Mouse (Mus musculus) heart, embryonic 14.5 days (tissue): Measurements from ENCODE around the gene Spen. TPM values are rescaled to one million over a fixed set of nuclear protein-coding genes. Genes with fewer than 3 reads are reported as not detected.

Experiments
- ATAC-seq: fragments of 200-750 bp; cut with Nextera tagmentation; 2 replicates; pipeline ENCODE4 v1.8.0; 2017; ENCODE audit warnings: low read depth, moderate TSS enrichment; ENCODE audit not compliant: insufficient number of reproducible peaks, insufficient read depth, low FRiP score
- H3K27ac ChIP-seq, 2 experiments: fragments of 200-500 bp in 1 of 2; fragments of 300-500 bp in 1 of 2; sonication (generic) in 1 of 2; replicated peaks in 1 of 2; 2 replicates each; pipeline ENCODE4 v1.5.1; 2012 to 2014; ENCODE audit warnings: low read depth in 2 of 2, low read length in 2 of 2, control low read depth in 1 of 2, mild to moderate bottlenecking in 1 of 2, mixed read lengths in 1 of 2; ENCODE audit not compliant: control insufficient read depth in 1 of 2, insufficient read depth in 1 of 2
- H3K27me3 ChIP-seq: fragments of 300-500 bp; sonication (generic); 2 replicates; pipeline ENCODE4 v1.6.1; 2014; ENCODE audit warnings: mild to moderate bottlenecking, low read length, control low read depth; ENCODE audit not compliant: control insufficient read depth, insufficient read depth
- H3K36me3 ChIP-seq: fragments of 300-500 bp; sonication (generic); 2 replicates; pipeline ENCODE4 v1.6.1; 2014; ENCODE audit warnings: mild to moderate bottlenecking, control low read depth, low read length, mixed read lengths; ENCODE audit not compliant: control insufficient read depth, insufficient read depth
- H3K4me1 ChIP-seq, 2 experiments: fragments of 200-500 bp in 1 of 2; fragments of 300-500 bp in 1 of 2; sonication (generic) in 1 of 2; 2 replicates each; pipeline ENCODE4 v1.6.1; 2012 to 2014; ENCODE audit warnings: low read length in 2 of 2, control low read depth in 1 of 2, mixed read lengths in 1 of 2; ENCODE audit not compliant: control insufficient read depth in 2 of 2, insufficient read depth in 2 of 2
- H3K4me2 ChIP-seq: fragments of 300-500 bp; sonication (generic); 2 replicates; pipeline ENCODE4 v1.6.1; 2014; ENCODE audit warnings: mild to moderate bottlenecking, low read length
- H3K4me3 ChIP-seq, 2 experiments: fragments of 200-500 bp in 1 of 2; fragments of 300-500 bp in 1 of 2; sonication (generic) in 1 of 2; 2 replicates each; pipeline ENCODE4 v1.5.1; 2012 to 2014; ENCODE audit warnings: low read length in 2 of 2, mild to moderate bottlenecking in 2 of 2, control low read depth in 1 of 2, low read depth in 1 of 2, moderate library complexity in 1 of 2; ENCODE audit not compliant: control insufficient read depth in 1 of 2, insufficient read depth in 1 of 2
- H3K9ac ChIP-seq: fragments of 300-500 bp; sonication (generic); 2 replicates; pipeline ENCODE4 v1.6.1; 2014; ENCODE audit warnings: mild to moderate bottlenecking, low read length
- H3K9me3 ChIP-seq: fragments of 300-500 bp; sonication (generic); 2 replicates; pipeline ENCODE4 v1.6.1; 2016; ENCODE audit warnings: low read length, control low read depth; ENCODE audit not compliant: control insufficient read depth
- WGBS: fragments of 180-500 bp; shearing (Covaris S2); extraction: QIAGEN DNeasy Blood & Tissue Kit; methylation state at CpG from one replicate; pipeline ENCODE4 v1.1.7; 2014; 5-methylcytosine and 5-hydroxymethylcytosine counted together
- polyA plus RNA-seq: library from polyadenylated mRNA; unstranded; fragments of >200 nt; fragmentation: Nextera tagmentation; extraction: Ambion mirVana; gene quantifications from 2 replicates; pipeline ENCODE4 v1.2.1, GENCODE M21; 2014

The Spen gene
- polyA plus RNA-seq, 1 experiment from 2014 or later, result 9.6 TPM

DNA sequence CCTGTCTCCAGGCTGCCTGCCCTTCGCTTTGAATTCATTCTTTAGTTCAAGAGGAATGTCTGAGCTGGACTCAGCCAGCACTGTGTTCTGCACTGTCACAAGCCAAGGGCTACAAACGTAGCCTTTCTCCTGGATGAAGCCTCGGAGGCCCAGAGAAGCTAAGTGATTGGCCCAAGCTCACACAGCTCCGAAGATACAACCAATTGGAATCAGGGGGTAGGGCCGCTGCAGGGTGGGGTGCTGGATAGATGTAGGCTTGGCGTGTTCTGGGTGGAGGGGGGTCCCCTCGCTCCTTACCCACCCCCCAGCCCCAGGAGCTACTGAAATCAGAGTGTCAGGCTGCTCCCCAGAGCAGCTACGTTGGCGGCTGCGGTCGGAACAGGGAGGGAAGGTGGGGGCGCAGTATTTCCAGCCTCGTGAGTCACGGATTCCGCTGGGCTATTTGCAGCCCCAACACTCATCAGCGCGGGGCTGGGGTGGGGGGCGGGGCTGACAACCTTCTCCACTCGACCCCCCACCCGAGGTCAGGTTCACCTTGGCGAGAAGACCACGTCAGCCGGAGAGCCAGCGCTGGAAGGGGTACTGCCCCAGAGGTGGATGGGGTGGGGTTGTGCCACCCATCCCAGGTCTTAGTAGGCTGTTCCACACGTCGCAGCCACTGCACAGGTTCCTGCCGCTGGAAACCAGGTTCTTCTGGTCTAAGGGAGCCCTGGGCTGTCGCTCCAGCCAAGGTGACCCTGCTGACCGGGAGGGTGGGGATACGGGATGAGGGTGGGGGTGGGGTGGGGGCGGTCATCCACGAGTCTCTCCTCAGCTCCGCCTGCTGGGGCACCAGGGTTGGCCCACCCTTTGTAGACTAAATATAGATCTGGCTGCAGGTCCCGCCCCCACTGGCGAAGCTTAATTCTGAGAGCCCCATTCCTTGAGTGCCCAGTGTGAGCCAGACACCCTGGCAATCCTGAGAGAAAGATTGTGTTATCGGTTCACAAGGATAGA lies 112.6 kb downstream of the Spen start:
- H3K4me3 ChIP-seq, result peak overlapping the region; percentile 62 to 66
- peaks cover 28% of the 10 kb centered on the region for H3K36me3 ChIP-seq
- H3K27ac ChIP-seq, result peak overlapping the region; percentile 97 to 99
- H3K4me1 ChIP-seq, result peaks cover 22 to 37% of the 10 kb centered on the region in 2 experiments
- H3K27me3 ChIP-seq, result no peaks in the 10 kb centered on the region
- H3K9me3 ChIP-seq, result no peaks in the 10 kb centered on the region
- WGBS, result 2% methylated on average over 36 of the region's 36 CpGs
- H3K9ac ChIP-seq, result peak overlapping the region; percentile 95
- H3K4me2 ChIP-seq, result peak overlapping the region; percentile 93
- peak; percentile 61 for ATAC-seq

DNA sequence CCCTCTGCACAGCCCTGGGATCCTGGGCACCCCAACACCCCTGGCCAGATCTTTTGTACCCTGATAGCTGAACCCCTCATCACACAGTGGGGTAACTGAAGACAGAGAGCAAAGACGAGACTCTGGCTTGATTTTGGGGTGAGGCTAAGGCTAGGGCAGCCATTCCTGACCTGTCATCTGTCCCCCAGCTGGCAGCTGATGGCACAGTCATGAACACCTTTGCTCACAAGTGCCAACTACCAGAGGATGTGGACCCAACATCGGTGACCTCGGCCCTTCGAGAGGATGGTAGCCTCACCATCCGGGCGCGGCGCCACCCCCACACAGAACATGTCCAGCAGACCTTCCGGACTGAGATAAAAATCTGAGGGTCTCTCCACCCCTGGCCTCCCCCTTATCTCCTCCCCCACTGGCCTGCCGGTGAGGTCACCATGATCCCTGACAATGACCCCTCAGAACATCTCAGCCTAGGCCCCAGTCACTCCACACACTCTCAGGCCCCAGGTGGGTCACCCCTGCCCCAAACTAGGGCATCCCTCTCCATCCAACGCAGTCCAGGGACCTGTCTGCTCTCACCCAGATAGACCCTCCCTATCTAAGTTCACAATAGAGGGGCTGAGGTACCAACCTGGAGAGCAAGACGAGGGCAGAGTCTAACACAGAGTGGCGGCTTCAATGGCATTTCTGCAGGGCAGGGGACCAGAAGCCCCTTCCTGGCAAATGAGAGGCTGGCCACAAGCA lies 114.5 kb downstream of the Spen start:
- peak overlapping the region; percentile 95 for H3K9ac ChIP-seq
- ATAC-seq, result no peak
- H3K27ac ChIP-seq, result peak overlapping the region; percentile 97 to 99
- peaks cover 28% of the 10 kb centered on the region for H3K36me3 ChIP-seq
- 42% methylated on average over 13 of the region's 13 CpGs for WGBS
- no peaks in the 10 kb centered on the region for H3K27me3 ChIP-seq
- peak overlapping the region; percentile 93 for H3K4me2 ChIP-seq
- H3K9me3 ChIP-seq, result no peaks in the 10 kb centered on the region
- H3K4me3 ChIP-seq, result peak overlapping the region; percentile 62 to 66
- H3K4me1 ChIP-seq, result peaks cover 37 to 52% of the 10 kb centered on the region in 2 experiments

DNA sequence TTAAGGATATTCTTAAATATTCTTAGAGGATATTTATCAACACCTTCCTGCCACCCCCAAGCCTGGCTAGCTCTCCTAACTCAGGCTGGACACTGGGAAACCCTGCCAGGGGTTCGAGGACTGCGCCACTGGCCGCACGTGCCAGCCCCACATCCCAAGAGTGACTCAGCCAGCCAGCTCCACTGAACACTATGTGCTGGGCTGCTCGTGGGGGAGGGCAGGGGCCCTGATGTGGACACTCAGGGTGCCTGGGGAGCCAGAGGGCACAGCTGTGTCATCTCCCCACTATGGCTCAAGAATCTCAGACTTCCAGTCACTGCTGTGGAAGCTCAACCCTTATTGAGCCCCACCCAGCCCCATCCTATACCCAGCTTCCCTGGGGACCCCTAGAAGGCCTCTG lies 115.1 kb downstream of the Spen start:
- Histone ChIP-seq H3K4me3 (peak overlapping the region; percentile 62 to 66), H3K4me1 (peaks cover 37 to 52% of the 10 kb centered on the region in 2 experiments), H3K36me3 (peaks cover 28% of the 10 kb centered on the region), H3K27me3 (no peaks in the 10 kb centered on the region), H3K27ac (peak overlapping the region; percentile 97 to 99), H3K4me2 (peak overlapping the region; percentile 93), H3K9me3 (no peaks in the 10 kb centered on the region), H3K9ac (peak overlapping the region; percentile 95)
- ATAC-seq, result no peak
- 36% methylated on average over 5 of the region's 5 CpGs for WGBS

DNA sequence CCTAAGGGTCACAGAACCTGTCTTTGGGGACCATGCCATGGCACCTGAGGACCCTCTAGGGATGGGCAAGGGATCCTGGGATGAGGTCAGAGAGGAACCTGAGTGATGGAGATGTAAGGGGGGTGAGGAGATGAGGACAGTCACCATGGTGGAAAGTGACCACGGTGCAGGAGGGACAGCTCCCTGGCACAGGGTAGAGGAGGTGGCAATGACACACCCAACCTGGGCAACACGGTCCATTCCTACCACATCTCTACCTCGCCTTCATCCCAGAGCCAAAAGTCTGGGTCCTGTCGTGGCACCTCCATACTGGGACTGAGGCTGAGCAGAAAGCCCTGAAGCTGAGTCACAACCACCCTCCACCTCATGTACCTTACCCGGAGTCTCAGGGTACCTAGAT lies 115.6 kb downstream of the Spen start:
- no peak for ATAC-seq
- H3K9me3 ChIP-seq, result no peaks in the 10 kb centered on the region
- H3K36me3 ChIP-seq, result peaks cover 28% of the 10 kb centered on the region
- peaks cover 37 to 52% of the 10 kb centered on the region in 2 experiments for H3K4me1 ChIP-seq
- H3K4me2 ChIP-seq, result peak overlapping the region; percentile 93
- peak overlapping the region; percentile 62 to 66 for H3K4me3 ChIP-seq
- H3K27me3 ChIP-seq, result no peaks in the 10 kb centered on the region
- H3K9ac ChIP-seq, result peak overlapping the region; percentile 95
- H3K27ac ChIP-seq, result peak overlapping the region; percentile 97 to 99
- WGBS, result 42% methylated on average over 5 of the region's 5 CpGs

DNA sequence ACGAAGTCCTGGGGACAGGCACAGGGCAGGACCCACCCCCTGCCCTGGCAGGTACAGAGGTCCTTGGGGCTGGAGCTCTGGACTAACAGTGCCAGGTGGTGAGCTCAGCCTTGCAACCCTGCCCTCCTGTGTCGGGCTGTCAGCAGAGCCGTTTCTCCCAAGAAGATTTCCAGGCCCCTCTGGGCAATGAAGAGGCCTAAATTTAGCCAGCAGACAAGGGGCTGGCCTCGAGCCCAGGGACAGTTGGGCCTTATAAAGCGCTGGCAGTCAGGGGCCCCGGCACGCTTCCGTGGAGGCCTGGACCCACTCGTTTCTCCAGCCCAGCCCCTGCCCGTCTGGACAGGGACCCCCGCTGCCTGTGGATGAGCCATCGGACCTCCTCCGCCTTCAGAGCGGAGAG lies 117.0 kb downstream of the Spen start:
- peaks cover 26 to 40% of the 10 kb centered on the region in 2 experiments for H3K4me1 ChIP-seq
- WGBS, result 14% methylated on average over 14 of the region's 14 CpGs
- peak overlapping the region; percentile 93 for H3K4me2 ChIP-seq
- peak; percentile 66 for ATAC-seq
- H3K9me3 ChIP-seq, result no peaks in the 10 kb centered on the region
- no peaks in the 10 kb centered on the region for H3K27me3 ChIP-seq
- peak overlapping the region; percentile 97 to 99 for H3K27ac ChIP-seq
- H3K36me3 ChIP-seq, result peaks cover 28% of the 10 kb centered on the region
- peak overlapping the region; percentile 95 for H3K9ac ChIP-seq
- peak overlapping the region; percentile 62 to 66 for H3K4me3 ChIP-seq

DNA sequence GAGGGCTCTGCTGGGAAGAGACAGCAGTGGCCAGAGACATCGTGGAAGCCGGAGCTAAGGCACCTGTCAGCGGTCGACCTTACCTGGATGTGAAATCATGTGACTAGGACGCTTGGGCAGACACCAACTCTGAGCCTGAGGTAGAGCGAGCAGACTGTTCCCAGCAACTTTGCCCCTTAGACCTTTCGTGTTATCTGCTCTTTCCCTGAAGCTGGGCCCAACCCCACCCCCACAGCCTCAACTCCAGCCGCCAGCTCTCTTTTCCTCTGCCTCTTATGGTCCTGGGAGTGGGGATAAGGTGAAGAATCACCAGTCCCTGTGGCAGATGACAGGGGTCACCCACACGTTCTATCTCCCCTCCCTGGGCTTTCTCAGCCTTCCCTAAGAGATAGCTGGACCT lies 117.5 kb downstream of the Spen start:
- Histone ChIP-seq H3K4me1 (peaks cover 24 to 36% of the 10 kb centered on the region in 2 experiments), H3K9ac (peak overlapping the region; percentile 67), H3K36me3 (peaks cover 28% of the 10 kb centered on the region), H3K27ac (peak overlapping the region; percentile 95 to 97), H3K4me2 (peak overlapping the region; percentile 93), H3K27me3 (no peaks in the 10 kb centered on the region), H3K9me3 (no peaks in the 10 kb centered on the region), H3K4me3 (peak overlapping the region; percentile 9 to 62)
- 14% methylated on average over 9 of the region's 9 CpGs for WGBS
- no peak for ATAC-seq

DNA sequence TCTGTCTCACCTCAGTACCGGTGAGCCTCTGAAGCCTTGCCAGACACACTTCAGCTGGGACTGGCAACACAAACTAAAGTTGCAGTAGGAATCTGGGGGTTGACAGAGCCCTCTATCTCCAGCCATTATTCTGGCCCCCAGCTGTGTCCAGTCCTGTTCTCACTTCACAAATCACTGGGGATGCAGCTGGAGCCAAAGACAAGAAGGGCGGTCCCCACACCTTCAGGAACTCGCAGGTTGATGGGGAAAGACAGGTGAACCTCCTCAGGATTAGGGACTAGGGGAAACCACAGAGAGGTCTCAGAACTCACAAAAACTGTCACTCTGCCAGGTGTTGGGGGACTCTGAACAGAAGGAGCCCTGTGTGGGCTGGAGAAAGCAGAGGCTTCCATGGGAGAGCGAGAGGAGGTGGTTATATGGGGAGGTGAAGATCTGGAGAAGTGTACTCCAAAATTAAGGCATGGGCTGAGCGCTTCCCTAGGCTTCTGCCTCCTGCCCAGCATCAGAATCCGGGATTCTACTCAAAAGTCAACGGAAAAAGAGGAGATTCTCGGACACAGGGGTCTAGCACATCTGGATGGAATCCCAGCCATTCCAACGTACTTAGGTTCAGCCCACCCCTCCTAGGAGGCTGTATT lies 118.1 kb downstream of the Spen start, which contains the start of gene Hspb7:
TSS of gene Hspb7 (plus strand) at position 588 of the 638 bp plus-strand sequence.
- ATAC-seq, result no peak
- Histone ChIP-seq H3K4me1 (peaks cover 24 to 31% of the 10 kb centered on the region in 2 experiments), H3K9ac (peak within 1 kb of the TSS; percentile 95), H3K27me3 (no peaks in the 10 kb centered on the region), H3K4me3 (peak within 1 kb of the TSS; percentile 62 to 66), H3K4me2 (peak within 1 kb of the TSS; percentile 93), H3K9me3 (no peaks in the 10 kb centered on the region), H3K27ac (peak within 1 kb of the TSS; percentile 97 to 99), H3K36me3 (peaks cover 28% of the 10 kb centered on the region)
- 22% methylated on average over 9 of the region's 9 CpGs for WGBS
